Mouse (Mus musculus): ENCODE results near the gene Hpca.

The Hpca gene

GRCm38 (mm10) chr4:129121569-129122086 is at the start of gene Hpca:
Gene Hpca, minus strand, starts transcription at chr4:129122036.
- DNase-seq, result no peak

- no peak for DNase-seq
Observed at GRCm38 (mm10) chr4:129161581-129162255, 39.9 kb upstream of the Hpca start.

- DNase-seq, result no peak
Observed at GRCm38 (mm10) chr4:129161076-129161475, 39.2 kb upstream of the Hpca start.

- DNase-seq, result no peak
Observed at GRCm38 (mm10) chr4:129158549-129158948, 36.7 kb upstream of the Hpca start.

- DNase-seq, result no peak
Observed at GRCm38 (mm10) chr4:129157541-129157940, 35.7 kb upstream of the Hpca start.

GRCm38 (mm10) chr4:129151276-129151811 is 29.5 kb upstream of the Hpca start:
- no peak for DNase-seq

GRCm38 (mm10) chr4:129149321-129149720 is 27.5 kb upstream of the Hpca start:
- no peak for DNase-seq

- no peak for DNase-seq
Observed at GRCm38 (mm10) chr4:129147552-129148103, 25.8 kb upstream of the Hpca start.

GRCm38 (mm10) chr4:129146392-129146791 is 24.6 kb upstream of the Hpca start:
- DNase-seq, result no peak

GRCm38 (mm10) chr4:129145943-129146342 is 24.1 kb upstream of the Hpca start:
- no peak for DNase-seq

- no peak for DNase-seq
Observed at GRCm38 (mm10) chr4:129145411-129145810, 23.6 kb upstream of the Hpca start.

GRCm38 (mm10) chr4:129144401-129145367 is 22.8 kb upstream of the Hpca start:
- DNase-seq, result no peak

GRCm38 (mm10) chr4:129143509-129143908 is 21.7 kb upstream of the Hpca start:
- DNase-seq, result no peak

GRCm38 (mm10) chr4:129142439-129143045 is 20.7 kb upstream of the Hpca start:
- DNase-seq, result no peak

- DNase-seq, result no peak
Observed at GRCm38 (mm10) chr4:129141560-129142438, 20.0 kb upstream of the Hpca start.

GRCm38 (mm10) chr4:129140808-129141207 is 19.0 kb upstream of the Hpca start:
- DNase-seq, result no peak

- no peak for DNase-seq
Observed at GRCm38 (mm10) chr4:129139642-129140041, 17.8 kb upstream of the Hpca start.

- DNase-seq, result no peak
Observed at GRCm38 (mm10) chr4:129137392-129138321, 15.8 kb upstream of the Hpca start.

- DNase-seq, result no peak
Observed at GRCm38 (mm10) chr4:129136579-129137391, 14.9 kb upstream of the Hpca start, which contains the start of gene Fndc5. Gene Fndc5, plus strand, starts transcription at chr4:129136999.
